In the genomic region with DNA sequence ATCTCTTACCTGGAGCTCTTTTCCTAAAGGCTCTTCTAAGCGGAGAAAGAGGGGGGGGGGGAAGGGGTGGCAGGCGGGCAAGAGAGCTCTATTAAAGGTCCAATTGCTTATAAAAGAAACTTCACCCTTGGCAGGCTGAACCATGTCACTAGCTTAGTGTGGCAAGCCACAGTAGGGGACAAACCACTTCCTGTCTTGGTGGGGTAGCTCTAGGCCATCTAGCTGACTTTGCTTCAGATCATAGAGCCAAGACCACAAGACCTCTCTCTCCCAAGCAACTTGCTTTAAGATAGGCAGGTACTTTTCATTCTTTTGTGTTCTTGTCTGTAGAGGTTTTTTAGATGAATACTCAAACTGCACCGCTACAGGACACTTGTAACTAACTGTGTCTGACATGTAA, we compare ENCODE assay signal across 12 mouse cellular contexts. TPM values are rescaled to one million over a fixed set of nuclear protein-coding genes. Genes with fewer than 3 reads are reported as not detected.
DNase-seq lines count a peak whose midpoint lies in the region; ATAC-seq and TF ChIP-seq lines count a peak whose summit lies in the region.
"Had no signal": no experiment of that assay in that cellular context is flagged by ENCODE, and none has a peak within 500 bp of the region (broad histone marks: within the 10 kb centered on the region; RNA-seq: fewer than 3 reads in every experiment).

No protein-coding gene starts in this region.

- no peak overlapping the region for H3K4me2 ChIP-seq in forebrain, embryonic 13.5 days
- H3K4me2 ChIP-seq: hindbrain, embryonic 15.5 days had no signal

- TF ChIP-seq CTCF in gastrocnemius, adult 2 months (IDR thresholded peaks at IDR 0.05) = no peak
- no peak for TF ChIP-seq CTCF in Patski (IDR thresholded peaks at IDR 0.05)

- ATAC-seq in Patski = peak; percentile 55
- ATAC-seq in monocyte, adult 5-6 weeks (replicated peaks; ENCODE audit: insufficient number of reproducible peaks, low FRiP score, low TSS enrichment, poor library complexity, severe bottlenecking) = peak; percentile 67; the same call in 1 of the 2 replicates
- ATAC-seq in forebrain, embryonic 13.5 days = no peak

- no peak overlapping the region for H3K9ac ChIP-seq in forebrain, embryonic 13.5 days
- H3K9ac ChIP-seq: hindbrain, embryonic 15.5 days; liver, embryonic 14.5 days had no signal

- no peaks in the 10 kb centered on the region for H3K27me3 ChIP-seq in Patski
- no peaks in the 10 kb centered on the region for H3K27me3 ChIP-seq in forebrain, embryonic 13.5 days
- H3K27me3 ChIP-seq: hindbrain, embryonic 15.5 days had no signal

- peaks cover 26% of the 10 kb centered on the region for H3K36me3 ChIP-seq in forebrain, embryonic 13.5 days (ENCODE audit: poor library complexity, severe bottlenecking)

- CTCF ChIA-PET in Patski (lab: Charles Lee) = interaction anchor here (0.6 to 2.7 kb wide), 8 partner anchors 8 to 306 kb away, joined by 3 to 11 read pairs (median 4); no protein-coding TSS in a partner anchor

- DNase-seq in gastrocnemius, adult 2 months = no peak
- no peak for DNase-seq in gastrocnemius, postnatal 4 days (ENCODE audit: low spot score in 2 of 2)
- DNase-seq in 3134 (ENCODE audit: extremely low read depth, insufficient read length, low spot score) (peak; percentile 21), Patski (ENCODE audit: low read depth, low spot score) (peak; percentile 22)
- no peak for DNase-seq in left cerebral cortex, adult 11 months (ENCODE audit: low spot score)
- no peak for DNase-seq in layer of hippocampus, adult 11-12 months (ENCODE audit: low spot score)
- DNase-seq: gastrocnemius, postnatal 10 days; kidney, postnatal 10 days had no signal

- POLR2A ChIA-PET in Patski (lab: Charles Lee) = interaction anchor here (1.2 kb wide), 1 partner anchor 28 kb away, joined by 3 read pairs; no protein-coding TSS in a partner anchor

- in situ Hi-C loops in Patski (cut with MboI; ENCODE audit: low pct_unique_long_range_greater_than_20kb) = no loop called here

- no peaks in the 10 kb centered on the region for H3K9me3 ChIP-seq in forebrain, embryonic 13.5 days (replicated peaks)
- H3K9me3 ChIP-seq: hindbrain, embryonic 15.5 days had no signal

- intact Hi-C loops in gastrocnemius, adult 2 months (cut with DNase I) = no loop called here

- no peak overlapping the region for H3K4me3 ChIP-seq in gastrocnemius, adult 2 months
- H3K4me3 ChIP-seq in forebrain, embryonic 13.5 days = no peak overlapping the region
- H3K4me3 ChIP-seq: hindbrain, embryonic 15.5 days had no signal

- H3K4me1 ChIP-seq in forebrain, embryonic 13.5 days = no peaks in the 10 kb centered on the region

- H3K27ac ChIP-seq in gastrocnemius, adult 2 months = peak overlapping the region; percentile 17; the same call in 1 of the 2 replicates
- H3K27ac ChIP-seq in forebrain, embryonic 13.5 days = no peak overlapping the region
- H3K27ac ChIP-seq: hindbrain, embryonic 15.5 days; liver, embryonic 14.5 days had no signal

- 86% methylated on average over 3 of the region's 3 CpGs for WGBS in forebrain, embryonic 13.5 days

RNA-seq across cellular contexts. Expression of a gene that starts 14.4 kb away (rescaled TPM):
- total RNA-seq in gastrocnemius, adult 2 months (2021) = 10 to 100 TPM; 14.9 to 18.4 TPM
- 10 to 100 TPM; 38.4 to 39.2 TPM for total RNA-seq in gastrocnemius, postnatal 4 days (2021)
- 32.8 TPM for polyA plus RNA-seq in Patski (2021)
- 14.4 to 29.8 TPM (median 15.6 TPM) in 3 replicates for total RNA-seq in monocyte, adult 5-6 weeks (2017)
- polyA plus RNA-seq in forebrain, embryonic 13.5 days (2015; fragmentation: Nextera tagmentation; extraction: Ambion mirVana) = 25.1 and 25.6 TPM in 2 replicates

RNA-seq across cellular contexts. Expression of a gene that starts 35.0 kb away (rescaled TPM):
- 100 to 1,000 TPM; 176 to 198 TPM for total RNA-seq in gastrocnemius, adult 2 months (2021)
- 100 to 1,000 TPM; 330 to 360 TPM for total RNA-seq in gastrocnemius, postnatal 4 days (2021)
- 585 TPM for polyA plus RNA-seq in Patski (2021)
- 162 to 242 TPM (median 193 TPM) in 3 replicates for total RNA-seq in monocyte, adult 5-6 weeks (2017)
- polyA plus RNA-seq in forebrain, embryonic 13.5 days (2015; fragmentation: Nextera tagmentation; extraction: Ambion mirVana) = 390 and 393 TPM in 2 replicates

Comparison
In these comparisons a context has a peak if more than half of its experiments do, and no peak if none do; other contexts are left out.
1. DNase-seq: peak in 3134 (single experiment) and Patski (single experiment); none in gastrocnemius, adult 2 months (single experiment), gastrocnemius, postnatal 4 days (0 of 2), left cerebral cortex, adult 11 months (single experiment) and layer of hippocampus, adult 11-12 months (single experiment).